Mouse (Mus musculus): ENCODE results near the gene Epn3.

The Epn3 gene

DNA sequence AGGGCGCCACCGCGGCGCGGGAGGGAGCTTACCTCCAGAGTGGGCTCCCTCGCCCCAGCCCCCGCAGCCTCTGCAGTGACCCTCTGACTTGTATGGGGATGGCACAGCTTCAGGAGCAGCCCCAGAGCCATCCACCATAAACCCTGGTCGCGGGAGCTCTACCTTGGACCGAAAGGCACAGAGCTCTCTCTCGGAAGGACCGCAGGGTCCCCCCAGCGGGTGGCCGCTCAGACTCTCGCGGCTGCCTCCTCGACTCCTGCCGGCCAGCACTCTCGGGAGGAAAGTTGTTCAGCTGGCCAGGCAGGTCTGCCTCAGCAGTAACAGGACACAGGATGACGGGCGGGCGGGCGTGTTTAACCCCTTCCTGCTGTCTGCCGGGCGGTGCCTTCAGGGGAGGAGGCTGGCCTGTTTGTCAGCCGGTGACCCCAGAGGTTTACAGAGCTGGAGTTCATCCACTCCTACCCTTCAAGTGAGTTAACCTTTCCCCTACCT lies at the start of gene Epn3:
TSS of gene Epn3 (minus strand) at position 314 of the 492 bp plus-strand sequence.
- DNase-seq = no peak

DNA sequence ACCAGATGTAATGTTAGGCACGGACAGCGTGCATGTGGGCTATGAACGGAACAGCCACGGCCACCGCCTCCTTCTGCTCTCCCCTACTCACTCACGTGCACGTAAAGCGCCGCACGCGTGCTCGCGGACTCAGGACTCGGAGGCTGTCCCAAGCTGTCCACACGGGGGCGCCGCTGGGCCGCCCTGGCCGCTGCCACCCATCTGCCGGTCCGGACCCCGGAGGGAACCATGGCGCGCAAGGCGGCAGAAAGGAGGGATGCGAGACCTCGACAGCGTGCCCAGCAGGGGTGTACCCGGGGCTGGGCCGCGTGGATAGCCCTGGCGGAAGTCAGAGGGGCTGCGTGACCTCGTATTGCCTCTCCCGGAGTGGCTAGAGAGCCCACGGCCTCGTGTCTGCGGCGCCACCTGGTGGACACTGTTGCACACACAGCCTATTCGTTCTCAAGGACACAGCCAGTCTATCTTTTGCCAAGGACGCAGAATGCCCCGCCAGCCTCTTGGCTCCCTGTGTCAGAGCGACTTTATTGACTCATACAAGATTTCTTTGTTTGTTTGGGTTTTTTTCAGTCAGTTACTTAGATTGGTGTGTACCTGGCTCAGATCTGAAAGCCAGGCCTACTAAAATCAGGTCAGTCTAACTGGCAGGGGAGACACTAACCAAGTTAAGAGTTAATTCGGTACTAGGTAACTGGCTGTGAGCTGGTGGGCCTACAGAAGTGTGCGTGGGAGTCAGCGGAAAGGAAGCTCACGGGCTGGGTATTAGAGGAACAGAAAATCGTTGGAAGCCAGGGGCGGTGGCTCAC lies 49.3 kb upstream of the Epn3 start, which contains the start of gene Rsad1:
TSS of gene Rsad1 (minus strand) at position 368 of the 803 bp plus-strand sequence.
- DNase-seq = peak; percentile 100

DNA sequence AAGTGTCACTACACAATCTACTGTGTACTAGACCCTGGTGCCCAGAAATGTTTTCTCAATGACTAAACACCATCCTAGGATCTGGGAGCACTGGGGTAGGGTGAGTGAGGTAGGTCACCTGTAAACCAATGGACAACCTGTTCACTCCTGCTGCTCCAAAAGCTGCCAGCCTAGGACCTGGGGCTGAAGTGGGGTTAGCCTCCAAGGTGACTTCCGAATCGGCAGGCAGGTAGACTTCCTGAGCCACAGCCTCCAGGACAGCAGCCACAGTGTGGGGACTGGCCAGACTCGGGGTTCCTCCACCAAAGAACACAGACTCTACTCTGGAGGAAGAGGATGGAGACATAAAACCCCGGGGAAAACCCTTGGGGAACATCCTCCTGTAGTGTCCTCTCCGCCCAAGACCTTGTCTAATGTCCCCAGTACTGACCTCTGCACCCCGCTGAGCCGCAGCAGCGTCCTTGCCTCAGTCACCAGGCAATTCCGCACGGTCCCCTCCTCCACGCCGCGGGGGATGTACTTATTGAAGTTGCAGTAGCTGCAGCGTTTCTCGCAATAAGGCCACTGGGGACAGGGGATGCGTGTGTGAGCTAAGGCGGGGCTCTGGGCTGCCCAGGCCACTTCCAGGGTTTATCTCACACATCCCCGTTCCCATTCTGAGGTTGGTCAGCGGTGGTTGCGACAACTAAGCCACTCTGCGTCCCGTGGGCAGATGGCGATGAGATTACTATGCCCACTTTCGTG lies 48.4 kb upstream of the Epn3 start:
- peak; percentile 98 for DNase-seq

DNA sequence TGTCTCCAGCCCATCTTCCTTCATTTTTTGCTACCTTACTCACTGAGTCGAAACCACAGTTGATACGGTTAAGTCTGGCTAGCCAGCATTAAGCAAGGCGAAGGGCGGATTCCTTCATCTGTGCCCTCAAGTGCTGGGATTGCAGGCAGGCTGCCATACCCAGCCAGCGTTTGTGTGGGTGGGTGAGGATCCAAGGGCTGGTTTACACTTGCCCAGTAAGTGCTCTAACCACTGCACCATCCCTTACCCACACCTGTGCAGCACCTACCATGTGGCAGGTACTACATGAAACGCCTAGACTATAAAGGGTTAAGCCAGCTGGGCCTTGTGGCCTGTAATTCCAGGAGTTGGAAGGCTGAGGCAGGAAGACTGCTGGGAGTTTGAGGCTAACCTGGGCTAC lies 47.5 kb upstream of the Epn3 start:
- peak; percentile 91 for DNase-seq

DNA sequence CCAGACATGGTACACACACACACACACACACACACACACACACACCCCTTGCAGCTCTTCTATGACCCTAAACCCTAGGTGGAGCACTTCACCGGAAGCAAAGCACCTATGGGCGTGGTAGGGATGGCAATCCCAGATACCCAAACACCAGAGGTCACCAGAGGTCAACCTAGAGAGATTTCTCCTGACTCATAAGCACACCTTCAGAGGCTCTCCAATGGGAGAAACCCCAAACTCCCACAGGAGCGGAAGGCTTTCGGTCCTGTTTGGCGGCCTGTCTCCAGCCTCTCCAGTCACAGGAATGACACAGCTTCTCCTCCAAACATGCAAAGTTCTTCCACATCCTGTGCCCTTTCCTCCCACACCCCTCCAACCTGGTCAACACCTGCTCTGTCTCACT lies 46.6 kb upstream of the Epn3 start:
- DNase-seq = peak; percentile 91

DNA sequence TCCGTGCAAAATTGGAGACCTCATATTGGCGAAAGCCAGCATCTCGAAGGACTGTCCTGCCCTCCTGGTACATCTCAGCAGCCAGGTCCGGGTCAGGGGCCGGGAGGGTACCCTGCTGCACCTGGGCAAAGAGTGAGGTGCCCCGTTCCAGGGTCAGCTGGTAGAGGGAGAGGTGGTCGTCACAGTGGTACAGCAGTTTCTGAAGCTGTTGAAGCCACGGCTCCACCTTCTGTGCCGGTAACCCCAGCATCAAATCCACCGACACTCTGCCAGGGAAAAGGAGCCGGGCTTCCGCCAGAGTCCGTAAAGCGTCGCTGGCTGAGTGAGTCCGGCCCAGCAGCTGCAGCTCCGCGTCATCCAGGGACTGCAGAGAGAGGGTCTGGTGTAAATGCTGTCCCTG lies 44.6 kb upstream of the Epn3 start:
- DNase-seq = peak; percentile 95

DNA sequence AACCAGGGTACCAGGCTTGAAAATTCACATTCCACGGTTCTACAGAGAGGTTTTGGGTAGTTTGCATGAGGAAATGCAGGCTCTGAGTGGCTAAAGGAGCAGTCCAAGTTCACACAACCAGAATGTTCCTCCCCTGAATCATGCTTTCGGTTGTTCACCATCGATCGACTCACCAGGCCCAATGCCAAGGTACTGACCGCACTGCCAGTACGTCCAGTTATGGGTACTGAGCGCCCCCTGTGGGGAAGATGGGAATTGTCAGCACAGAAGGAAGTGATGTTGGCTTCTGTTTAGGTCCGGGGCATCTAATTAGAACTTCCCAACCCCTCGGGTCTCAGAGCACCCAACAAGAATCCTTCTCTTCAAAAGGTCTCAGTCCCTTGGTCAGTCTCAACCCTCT lies 44.2 kb upstream of the Epn3 start:
- peak; percentile 99 for DNase-seq

DNA sequence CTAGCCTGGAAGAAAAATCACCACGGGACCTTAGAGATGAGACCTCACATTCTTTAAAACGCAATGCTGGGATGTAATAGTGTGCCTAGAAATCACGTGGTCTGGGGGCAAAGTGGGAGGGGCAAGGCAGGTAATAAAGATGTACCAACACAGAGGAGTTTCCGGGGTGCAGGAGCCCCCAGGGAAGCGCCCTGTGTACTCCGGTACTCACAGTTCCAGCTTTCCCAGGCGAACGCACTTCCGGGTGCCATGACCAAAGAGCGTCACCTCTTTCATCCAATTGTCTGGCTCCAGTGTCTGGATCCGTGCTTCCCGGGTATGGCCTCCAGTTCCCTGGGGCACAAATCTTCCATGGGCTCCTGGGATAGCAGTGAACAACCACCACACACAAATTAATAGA lies 43.6 kb upstream of the Epn3 start:
- peak; percentile 90 for DNase-seq

DNA sequence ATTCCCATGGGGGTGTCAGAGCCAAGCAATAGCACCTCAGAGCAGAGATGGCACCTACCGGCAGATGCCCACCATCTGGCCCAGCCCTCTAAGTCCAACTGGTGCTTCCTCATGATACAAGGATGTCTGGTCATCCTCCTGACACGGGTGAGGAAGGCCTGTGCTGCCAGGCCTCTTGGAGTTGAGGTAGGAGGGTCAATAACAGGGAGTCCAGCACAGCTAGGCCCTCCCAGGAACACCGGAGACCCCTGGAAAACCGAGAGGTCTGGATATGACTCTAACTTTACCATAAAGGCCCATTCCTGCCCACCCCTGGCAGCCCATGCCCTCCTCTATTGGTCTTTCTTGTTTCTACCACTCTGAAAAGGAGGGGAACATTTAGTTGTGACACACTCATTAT lies 42.6 kb upstream of the Epn3 start:
- DNase-seq = no peak

DNA sequence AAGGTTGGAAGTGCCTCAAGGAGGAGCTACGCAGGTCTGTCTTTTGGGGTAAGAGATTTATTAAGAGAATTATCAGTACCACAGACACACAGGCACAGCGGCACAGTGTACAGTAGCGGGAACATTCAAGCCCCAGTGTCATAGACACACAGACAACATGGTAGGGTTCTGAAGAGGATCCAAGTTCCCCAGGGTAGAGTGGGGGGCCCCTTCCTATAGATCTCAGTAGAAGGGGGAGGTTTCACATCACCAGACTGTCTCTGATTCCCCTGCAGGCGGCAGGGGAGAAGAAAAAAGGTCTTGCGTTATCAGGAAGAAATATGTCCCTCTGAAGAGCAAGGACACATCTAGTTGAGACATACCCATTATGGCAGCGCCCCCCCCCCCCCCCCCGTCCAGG lies 40.0 kb upstream of the Epn3 start:
- DNase-seq = no peak

DNA sequence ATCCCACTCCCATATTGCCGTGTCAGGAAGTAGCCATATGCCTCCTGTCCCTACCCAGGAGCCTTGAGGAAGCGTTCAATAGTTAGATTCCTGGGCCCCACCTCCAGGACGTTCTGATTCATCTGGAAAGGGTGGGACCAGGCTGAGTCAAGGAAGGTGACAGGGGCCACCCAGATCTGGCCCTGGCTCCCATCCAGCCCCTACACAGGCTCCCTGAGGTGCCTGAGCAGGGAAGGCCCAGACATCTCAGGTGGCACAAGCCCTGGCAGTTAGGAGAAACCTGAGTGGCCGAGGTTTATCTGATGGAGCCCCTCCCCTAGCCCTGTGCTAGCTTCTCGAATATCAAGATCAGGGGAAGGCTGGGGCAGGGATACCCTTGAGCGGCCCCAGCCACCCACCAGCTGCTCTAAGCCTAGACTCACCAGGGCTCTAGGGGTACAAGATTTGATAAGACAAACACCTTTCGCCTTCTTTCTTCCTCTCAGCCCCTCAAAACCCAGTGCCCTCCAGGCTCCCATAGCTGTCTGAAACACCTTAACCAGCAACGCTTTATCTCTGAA lies 39.0 kb upstream of the Epn3 start:
- no peak for DNase-seq

DNA sequence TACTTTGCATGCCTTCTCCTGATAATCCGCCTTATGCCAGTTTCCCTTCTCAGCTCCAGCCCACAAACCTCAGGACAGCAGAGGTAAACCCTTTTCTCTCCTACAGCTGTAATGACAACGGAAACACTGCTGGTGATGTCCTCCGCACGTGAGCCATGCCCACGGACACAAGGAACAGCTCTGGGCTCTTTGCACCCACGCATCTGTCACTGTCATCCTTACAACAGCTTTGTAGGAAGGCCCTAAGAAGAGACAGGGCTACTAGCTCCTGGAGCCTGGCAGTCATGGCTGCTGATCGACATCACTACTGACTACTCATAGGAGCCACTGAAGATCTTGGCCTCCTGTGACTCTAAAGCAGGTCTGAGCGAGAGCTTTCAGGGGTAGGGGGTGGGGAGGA lies 33.4 kb upstream of the Epn3 start:
- DNase-seq = no peak

DNA sequence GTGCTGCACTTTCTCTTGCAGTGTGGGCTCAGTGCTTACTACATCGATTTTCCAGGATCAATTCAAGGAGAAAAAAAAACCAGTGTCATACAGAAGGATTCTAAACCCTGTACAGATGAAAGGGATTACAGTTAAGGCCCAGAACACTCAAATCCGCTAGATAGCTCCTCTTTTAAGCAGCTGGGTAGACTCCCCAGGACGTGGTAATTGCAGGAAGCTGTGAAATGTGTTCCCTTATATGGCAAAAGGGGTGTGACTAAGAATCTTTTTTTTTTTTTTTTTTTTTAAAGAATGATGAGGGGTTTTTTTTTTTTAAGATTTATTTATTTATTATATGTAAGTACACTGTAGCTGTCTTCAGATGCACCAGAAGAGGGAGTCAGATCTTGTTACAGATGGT lies 29.1 kb upstream of the Epn3 start:
- no peak for DNase-seq

DNA sequence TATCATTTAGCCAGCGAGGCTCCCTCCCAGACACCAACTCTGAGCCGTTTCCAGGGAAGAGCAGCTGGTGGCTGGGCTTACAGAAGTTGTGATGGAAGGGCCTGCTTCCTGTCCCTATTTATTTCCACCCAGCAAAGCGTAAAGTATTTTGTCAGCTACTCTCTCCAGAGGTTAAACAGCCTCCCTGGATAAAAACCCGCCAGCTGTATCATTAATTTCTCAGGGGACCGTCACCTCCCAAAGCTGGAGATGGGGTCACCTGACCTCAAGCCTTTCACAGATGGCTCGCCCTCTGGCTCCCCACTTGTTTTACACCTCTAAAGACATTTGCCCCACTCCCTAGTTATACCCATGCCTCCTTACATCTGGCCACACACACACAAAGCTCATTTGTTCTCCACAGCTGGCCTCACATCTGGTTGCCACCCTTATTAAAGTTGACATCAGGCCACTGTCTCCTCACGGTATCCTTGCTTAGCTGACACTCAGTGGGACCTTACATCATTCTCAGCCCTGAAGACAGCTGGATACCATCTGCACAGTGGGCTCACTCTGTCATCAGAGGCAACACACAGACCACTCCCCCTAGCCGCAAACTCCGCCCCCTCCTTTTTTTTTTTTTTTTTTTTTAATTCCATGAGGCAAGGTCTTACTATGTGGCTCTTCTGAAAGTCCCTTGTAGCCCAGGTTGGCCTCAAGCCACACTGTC lies 26.6 kb upstream of the Epn3 start:
- no peak for DNase-seq

DNA sequence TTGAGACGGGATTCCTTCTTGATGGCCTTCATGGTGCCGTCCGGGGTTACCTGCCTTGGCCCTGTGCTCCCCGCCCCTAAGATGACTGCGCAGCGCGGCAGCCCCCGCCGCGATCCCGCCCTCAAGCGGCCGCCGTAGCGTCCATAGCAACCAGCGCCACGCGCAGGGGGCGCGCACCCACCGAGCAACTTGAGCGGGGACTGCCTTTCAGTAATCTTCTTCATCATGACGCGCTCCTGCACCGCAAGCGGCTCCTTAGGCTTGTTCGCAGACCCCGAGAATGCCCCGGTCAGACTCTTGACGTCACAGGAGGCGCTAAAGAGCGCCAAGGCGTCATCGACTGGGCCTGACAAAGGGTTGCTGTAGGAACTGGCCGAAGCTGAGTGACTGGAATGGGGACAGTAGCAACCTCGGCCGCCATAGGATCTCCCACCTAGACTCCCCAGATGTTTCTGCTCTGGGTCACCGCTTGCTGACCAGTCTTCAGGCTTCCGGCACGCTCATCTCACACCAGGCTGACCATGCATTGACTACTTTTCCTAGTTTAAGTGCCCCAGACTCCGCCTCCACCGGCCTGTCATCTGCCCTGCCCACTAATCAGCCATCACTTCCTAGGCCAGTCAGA lies 21.6 kb upstream of the Epn3 start, which contains the start of gene Mycbpap:
TSS of gene Mycbpap (minus strand) at position 524 of the 625 bp plus-strand sequence.
- peak; percentile 96 for DNase-seq

DNA sequence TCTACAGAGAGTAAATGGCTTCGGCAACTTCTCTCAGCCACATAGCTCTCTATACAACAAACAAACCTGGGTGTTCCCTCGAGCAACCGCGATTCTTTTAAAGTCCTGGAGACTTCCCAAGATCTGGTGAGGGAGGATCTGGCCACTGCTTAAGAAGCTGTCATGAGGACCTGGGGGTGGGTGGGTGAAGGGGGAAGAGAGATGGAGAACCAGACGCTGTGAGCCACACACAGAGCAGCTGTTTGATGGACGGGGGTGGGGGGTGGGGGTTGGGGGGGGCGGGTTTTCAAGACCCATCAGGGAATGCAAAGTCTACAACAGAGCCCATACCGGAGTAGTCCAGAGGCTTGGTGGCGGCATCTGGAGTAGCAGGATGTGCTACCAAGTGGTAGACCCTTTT lies 13.7 kb upstream of the Epn3 start:
- DNase-seq = no peak

DNA sequence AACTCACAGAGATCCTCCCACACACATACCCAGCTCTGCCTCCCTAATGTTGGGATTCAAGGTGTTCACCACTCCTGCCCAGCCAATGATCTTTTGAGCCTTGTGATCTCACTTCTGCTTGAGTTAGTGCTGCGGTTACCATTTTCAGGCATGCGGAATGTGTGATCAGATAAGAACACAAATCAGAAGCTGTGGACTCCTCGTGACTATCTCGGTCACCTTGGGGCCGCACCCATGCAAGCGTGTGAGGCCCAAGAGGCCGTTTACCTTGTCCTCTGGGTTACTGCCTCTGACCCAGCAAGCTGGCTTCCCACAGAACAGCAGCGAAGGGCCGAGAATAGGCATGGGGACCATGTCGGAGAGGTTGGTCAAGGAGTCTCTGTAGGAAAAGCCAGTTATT lies 9.2 kb upstream of the Epn3 start:
- DNase-seq = no peak

DNA sequence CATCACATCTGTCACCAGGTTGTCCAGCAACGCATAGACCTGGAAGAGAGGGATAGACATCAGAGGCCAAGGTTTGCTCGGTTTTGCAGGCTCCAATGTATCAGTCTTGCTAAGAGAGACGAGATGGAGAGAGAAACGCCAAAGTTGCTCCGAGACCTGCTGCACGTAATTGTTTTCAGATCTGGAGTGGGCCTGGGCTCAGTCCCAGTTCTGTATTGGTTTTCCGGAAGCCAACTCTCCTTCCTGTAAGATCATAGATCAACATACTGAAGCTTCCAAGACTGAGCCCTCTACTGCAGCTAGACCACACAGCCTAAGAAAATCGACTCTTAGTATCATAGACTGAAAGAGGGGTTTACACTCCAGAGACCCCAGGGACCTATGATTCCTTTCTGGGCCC lies 1.7 kb upstream of the Epn3 start:
- DNase-seq = no peak

DNA sequence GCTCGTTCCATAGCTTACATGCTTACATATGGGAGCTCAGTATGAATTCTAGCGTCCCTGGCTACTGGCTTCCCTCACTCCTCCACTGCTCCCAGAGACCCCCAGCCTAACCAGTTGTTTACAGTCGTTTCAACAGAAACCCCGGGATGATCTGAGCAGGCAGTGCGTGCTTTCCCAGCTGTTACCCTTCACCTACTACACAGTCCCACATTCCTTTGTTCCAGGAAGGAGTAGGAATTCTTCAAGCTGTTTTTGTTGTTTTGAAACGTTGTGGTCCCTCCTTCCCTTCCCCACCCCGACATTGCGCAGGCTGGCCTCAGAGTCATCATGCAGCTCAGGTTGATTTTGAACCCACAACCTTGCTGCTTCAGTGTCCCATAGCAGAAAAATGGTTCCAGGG lies 588 bp upstream of the Epn3 start:
- no peak for DNase-seq

DNA sequence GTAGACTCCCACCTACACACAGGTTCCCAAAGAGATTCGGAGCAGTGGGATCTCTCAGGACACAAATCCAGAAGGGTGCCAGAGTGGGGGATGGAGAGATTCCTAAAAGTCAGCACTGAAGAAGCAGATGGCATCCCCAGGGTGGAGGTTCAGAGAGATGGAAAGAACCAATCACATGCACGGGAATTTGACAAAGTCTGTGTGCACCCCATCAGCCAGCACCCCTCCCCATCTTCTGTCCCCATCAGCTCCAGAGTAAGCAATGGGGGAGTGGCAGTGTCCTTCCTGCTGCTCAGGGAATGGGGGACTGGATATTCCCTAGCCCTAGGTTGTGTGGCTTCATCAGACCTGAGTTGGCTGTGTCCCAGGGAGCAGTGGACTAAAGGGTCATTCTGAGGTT lies 739 bp downstream of the Epn3 start:
- DNase-seq = no peak

DNA sequence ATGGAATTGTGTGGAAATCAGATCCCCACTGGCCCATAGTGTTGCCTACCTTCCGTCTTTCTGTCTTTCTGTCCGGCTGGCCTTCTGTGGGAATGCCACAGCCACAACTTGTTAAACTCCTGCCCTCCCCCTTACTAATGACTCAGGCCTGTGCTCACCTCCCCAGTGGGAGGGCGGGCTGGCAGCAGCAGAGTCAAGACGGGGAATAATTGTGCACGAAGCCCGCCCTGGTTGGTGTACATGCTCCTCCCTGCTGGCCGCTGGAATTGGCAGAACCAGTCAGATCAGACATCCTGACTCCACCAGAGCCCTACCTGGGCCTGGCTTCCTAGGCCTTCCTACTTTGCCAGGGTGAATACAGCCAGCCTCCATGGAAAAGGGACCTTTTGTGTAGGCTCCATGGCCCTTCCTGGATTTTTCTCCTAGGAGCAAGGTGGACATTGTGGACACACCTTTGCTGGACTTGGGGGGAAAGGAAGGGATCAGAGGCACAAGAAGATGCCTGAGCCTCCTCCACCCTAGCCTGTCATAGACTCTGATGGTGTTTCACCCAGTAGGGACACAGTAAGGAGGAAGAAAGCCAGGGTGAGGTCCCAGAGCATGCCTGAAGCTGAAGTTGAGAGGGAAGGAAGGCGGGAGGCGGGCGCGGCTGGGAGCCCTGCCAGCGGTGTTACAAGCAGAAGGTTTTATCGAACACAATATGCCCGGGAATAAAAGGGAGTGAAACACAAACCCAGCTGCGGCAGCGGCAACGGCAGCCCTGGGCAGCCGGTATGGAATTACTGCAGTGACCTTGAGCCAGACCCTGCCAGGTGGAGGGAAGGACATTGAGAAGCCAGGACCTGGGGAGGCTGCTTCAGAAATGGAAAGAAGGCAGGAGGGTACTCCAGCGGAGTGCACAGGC lies 1.4 kb downstream of the Epn3 start:
- DNase-seq = peak; percentile 93

DNA sequence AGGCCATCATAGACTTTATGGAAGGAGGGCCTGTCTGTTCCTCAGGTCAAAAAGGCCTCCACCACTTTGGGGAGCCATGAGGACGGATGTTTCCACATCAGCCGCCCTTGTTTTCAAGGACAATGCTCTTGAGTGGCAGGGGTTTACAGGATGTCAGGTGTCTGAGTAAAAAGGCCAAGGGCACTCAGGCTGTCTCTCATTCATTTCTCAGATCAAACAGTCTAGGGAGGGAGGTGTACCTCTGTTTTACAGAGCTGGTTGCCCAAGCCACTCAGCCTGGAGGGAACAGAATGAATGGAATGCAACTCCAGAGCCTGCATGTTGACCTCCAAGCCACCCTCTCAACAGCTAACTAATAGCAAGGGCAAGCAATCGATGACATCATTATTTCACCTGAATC lies 4.4 kb downstream of the Epn3 start:
- DNase-seq = peak; percentile 94
